Mouse (Mus musculus): ENCODE data around the gene Zdhhc16. TPM values are rescaled to one million over a fixed set of nuclear protein-coding genes. Genes with fewer than 3 reads are reported as not detected.

The Zdhhc16 gene
- 75.4 and 76.1 TPM in 2 replicates for polyA plus RNA-seq (2015; fragmentation: Nextera tagmentation; extraction: Ambion mirVana)

GRCm38 (mm10) chr19:41933179-41934086, at the start of gene Zdhhc16, which contains the start of gene Exosc1:
TSS of gene Zdhhc16 (plus strand) at chr19:41933480.
TSS of gene Exosc1 (minus strand) at chr19:41933423.
- H3K4me2 ChIP-seq = peak within 1 kb of the TSS; percentile 94
- WGBS = 1% methylated on average over 47 of the region's 47 CpGs
- peak; percentile 100 for ATAC-seq (ENCODE audit: low read depth)

DNA sequence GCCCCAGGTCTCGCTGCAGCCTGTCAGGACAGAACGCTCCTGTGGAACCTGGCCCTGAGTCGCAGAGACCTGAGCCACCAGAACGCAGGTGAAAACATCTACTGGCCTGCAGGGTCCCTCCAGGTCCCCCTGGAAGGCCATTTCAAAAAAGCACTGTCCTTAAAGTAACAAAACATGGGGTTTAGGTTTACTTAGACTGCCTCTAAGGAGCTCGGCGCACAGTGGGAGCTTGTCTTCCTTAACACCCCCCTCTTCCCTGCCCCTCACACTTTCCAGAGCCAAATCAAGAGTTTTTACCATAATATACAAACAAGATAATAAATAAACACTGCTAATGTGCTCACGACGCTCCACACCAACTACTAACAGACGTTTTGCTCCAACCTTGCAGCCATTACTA, 49.4 kb upstream of the Zdhhc16 start:
- Histone ChIP-seq H3K9ac (no peak overlapping the region), H3K9me3 (no peaks in the 10 kb centered on the region), H3K4me2 (no peak overlapping the region), H3K36me3 (peaks cover 84% of the 10 kb centered on the region), H3K27me3 (no peaks in the 10 kb centered on the region), H3K27ac (replicated peaks) (no peak overlapping the region), H3K4me1 (replicated peaks) (no peaks in the 10 kb centered on the region), H3K4me3 (no peak overlapping the region)
- WGBS = 92% methylated on average over 9 of the region's 9 CpGs
- ATAC-seq (ENCODE audit: low read depth) = no peak

More at GRCm38 (mm10) chr19:41933179-41934086, at the start of gene Zdhhc16, which contains the start of gene Exosc1:
- Histone ChIP-seq H3K36me3 (peaks cover 33% of the 10 kb centered on the region), H3K9ac (peak within 1 kb of the TSS; percentile 89), H3K9me3 (no peaks in the 10 kb centered on the region), H3K27me3 (no peaks in the 10 kb centered on the region), H3K4me3 (peak within 1 kb of the TSS; percentile 96), H3K4me1 (replicated peaks) (peaks cover 25% of the 10 kb centered on the region), H3K27ac (replicated peaks) (peak within 1 kb of the TSS; percentile 74)

GRCm38 (mm10) chr19:41888191-41888590, 45.1 kb upstream of the Zdhhc16 start:
- ATAC-seq (ENCODE audit: low read depth) = no peak
- Histone ChIP-seq H3K4me2 (no peak overlapping the region), H3K9ac (no peak overlapping the region), H3K4me1 (replicated peaks) (no peaks in the 10 kb centered on the region), H3K27me3 (no peaks in the 10 kb centered on the region), H3K27ac (replicated peaks) (no peak overlapping the region), H3K9me3 (no peaks in the 10 kb centered on the region), H3K36me3 (peaks cover 85% of the 10 kb centered on the region), H3K4me3 (no peak overlapping the region)

GRCm38 (mm10) chr19:41894959-41895358, 38.3 kb upstream of the Zdhhc16 start:
- 50% methylated on average over 7 of the region's 7 CpGs for WGBS
- ATAC-seq (ENCODE audit: low read depth) = no peak
- H3K9me3 ChIP-seq = no peaks in the 10 kb centered on the region

GRCm38 (mm10) chr19:41895460-41896318, 37.6 kb upstream of the Zdhhc16 start, which contains the start of gene Rrp12:
TSS of gene Rrp12 (minus strand) at chr19:41896173.
- Histone ChIP-seq H3K9me3 (no peaks in the 10 kb centered on the region), H3K27ac (replicated peaks) (0 out of 2 replicates have a peak within 1 kb of the TSS, but pooled peaks have one; percentile 1), H3K4me2 (peak within 1 kb of the TSS; percentile 94), H3K4me3 (peak within 1 kb of the TSS; percentile 62), H3K36me3 (peaks cover 13% of the 10 kb centered on the region; the same call in 1 of the 2 replicates), H3K27me3 (no peaks in the 10 kb centered on the region), H3K9ac (peak within 1 kb of the TSS; percentile 73), H3K4me1 (replicated peaks) (peaks cover 19% of the 10 kb centered on the region)
- 1% methylated on average over 46 of the region's 46 CpGs for WGBS
- peak; percentile 93 for ATAC-seq (ENCODE audit: low read depth)

More at GRCm38 (mm10) chr19:41894959-41895358, 38.3 kb upstream of the Zdhhc16 start:
- H3K4me1 ChIP-seq (replicated peaks) = peaks cover 19% of the 10 kb centered on the region
- H3K27ac ChIP-seq (replicated peaks) = no peak overlapping the region
- peak overlapping the region; percentile 73 for H3K9ac ChIP-seq
- H3K36me3 ChIP-seq = peaks cover 19% of the 10 kb centered on the region
- H3K4me3 ChIP-seq = peak overlapping the region; percentile 62
- no peaks in the 10 kb centered on the region for H3K27me3 ChIP-seq
- peak overlapping the region; percentile 94 for H3K4me2 ChIP-seq

- ATAC-seq (ENCODE audit: low read depth) = peak; percentile 41; the same call in 1 of the 2 replicates
- Histone ChIP-seq H3K36me3 (peaks cover 7% of the 10 kb centered on the region; the same call in 1 of the 2 replicates), H3K27ac (replicated peaks) (no peak overlapping the region), H3K4me2 (peak overlapping the region; percentile 94), H3K27me3 (no peaks in the 10 kb centered on the region), H3K4me3 (peak overlapping the region; percentile 62), H3K4me1 (replicated peaks) (peaks cover 19% of the 10 kb centered on the region), H3K9me3 (no peaks in the 10 kb centered on the region), H3K9ac (peak overlapping the region; percentile 73)
- 19% methylated on average over 18 of the region's 18 CpGs for WGBS
Measured at GRCm38 (mm10) chr19:41896319-41896711, 37.0 kb upstream of the Zdhhc16 start.

DNA sequence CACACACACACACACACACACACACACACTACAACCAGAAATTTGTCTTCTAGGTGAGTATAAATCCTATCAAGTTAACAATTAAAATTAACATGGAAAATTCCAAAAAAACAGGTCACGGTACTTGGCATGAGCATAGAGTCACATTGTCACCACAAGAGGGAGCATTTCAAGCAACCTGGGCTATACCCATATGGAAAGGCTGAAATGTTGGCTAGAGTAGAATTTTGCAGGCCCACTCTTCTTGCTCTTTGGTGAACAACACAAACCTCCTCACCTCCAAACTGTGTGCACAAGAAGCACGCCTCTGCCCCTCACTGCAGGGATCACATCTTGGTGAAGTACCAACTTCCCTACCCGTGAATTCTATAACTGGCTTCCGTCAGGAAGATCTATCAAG, 34.4 kb upstream of the Zdhhc16 start:
- 52% methylated on average over 4 of the region's 4 CpGs for WGBS
- H3K27me3 ChIP-seq = no peaks in the 10 kb centered on the region
- no peaks in the 10 kb centered on the region for H3K9me3 ChIP-seq
- no peak overlapping the region for H3K27ac ChIP-seq (replicated peaks)
- H3K36me3 ChIP-seq = no peaks in the 10 kb centered on the region
- H3K4me1 ChIP-seq (replicated peaks) = peaks cover 19% of the 10 kb centered on the region
- H3K9ac ChIP-seq = no peak overlapping the region
- no peak overlapping the region for H3K4me2 ChIP-seq
- ATAC-seq (ENCODE audit: low read depth) = no peak
- no peak overlapping the region for H3K4me3 ChIP-seq

DNA sequence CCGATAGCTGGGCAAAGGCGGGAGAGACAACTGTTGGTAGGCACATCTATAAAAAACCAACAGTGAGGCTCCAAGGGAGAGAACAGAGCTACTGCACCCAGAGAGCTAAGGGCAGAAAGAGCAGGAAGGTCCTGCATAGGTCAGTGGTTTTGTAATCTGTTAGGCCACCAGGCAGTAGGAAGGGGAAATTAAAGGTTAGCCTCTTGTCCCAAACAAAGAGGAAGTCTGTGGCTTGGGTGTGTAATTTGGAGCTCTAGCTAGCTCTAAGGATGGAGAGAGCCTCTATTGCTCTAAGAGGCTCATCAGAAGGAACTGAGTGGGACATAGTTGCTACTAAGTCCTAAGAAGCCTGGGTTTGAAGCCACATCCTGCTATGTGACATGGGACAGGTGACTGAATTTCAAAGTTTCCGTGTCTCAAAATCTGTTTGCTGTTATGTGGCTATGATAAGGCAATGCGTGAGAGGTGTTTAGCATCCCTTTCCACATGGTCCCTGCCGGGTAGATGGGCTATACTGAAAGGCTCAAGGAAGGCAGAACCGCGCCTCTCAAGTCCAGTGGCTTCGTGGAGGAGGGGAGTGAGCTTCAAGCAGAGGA, 32.7 kb upstream of the Zdhhc16 start:
- no peaks in the 10 kb centered on the region for H3K36me3 ChIP-seq
- ATAC-seq (ENCODE audit: low read depth) = no peak
- H3K4me3 ChIP-seq = no peak overlapping the region
- WGBS = 85% methylated on average over 8 of the region's 8 CpGs
- no peaks in the 10 kb centered on the region for H3K27me3 ChIP-seq
- H3K4me1 ChIP-seq (replicated peaks) = peaks cover 7% of the 10 kb centered on the region
- no peaks in the 10 kb centered on the region for H3K9me3 ChIP-seq
- H3K27ac ChIP-seq (replicated peaks) = no peak overlapping the region
- H3K4me2 ChIP-seq = no peak overlapping the region
- no peak overlapping the region for H3K9ac ChIP-seq

- H3K4me1 ChIP-seq (replicated peaks) = peaks cover 2% of the 10 kb centered on the region
- H3K9ac ChIP-seq = 0 out of 2 replicates have a peak overlapping the region, but pooled peaks have one; percentile 43
- 49% methylated on average over 2 of the region's 2 CpGs for WGBS
- H3K27me3 ChIP-seq = no peaks in the 10 kb centered on the region
- H3K36me3 ChIP-seq = no peaks in the 10 kb centered on the region
- no peak overlapping the region for H3K27ac ChIP-seq (replicated peaks)
- H3K4me3 ChIP-seq = no peak overlapping the region
- H3K9me3 ChIP-seq = no peaks in the 10 kb centered on the region
- ATAC-seq (ENCODE audit: low read depth) = no peak
- no peak overlapping the region for H3K4me2 ChIP-seq
Measured at GRCm38 (mm10) chr19:41901696-41902095, 31.6 kb upstream of the Zdhhc16 start.

DNA sequence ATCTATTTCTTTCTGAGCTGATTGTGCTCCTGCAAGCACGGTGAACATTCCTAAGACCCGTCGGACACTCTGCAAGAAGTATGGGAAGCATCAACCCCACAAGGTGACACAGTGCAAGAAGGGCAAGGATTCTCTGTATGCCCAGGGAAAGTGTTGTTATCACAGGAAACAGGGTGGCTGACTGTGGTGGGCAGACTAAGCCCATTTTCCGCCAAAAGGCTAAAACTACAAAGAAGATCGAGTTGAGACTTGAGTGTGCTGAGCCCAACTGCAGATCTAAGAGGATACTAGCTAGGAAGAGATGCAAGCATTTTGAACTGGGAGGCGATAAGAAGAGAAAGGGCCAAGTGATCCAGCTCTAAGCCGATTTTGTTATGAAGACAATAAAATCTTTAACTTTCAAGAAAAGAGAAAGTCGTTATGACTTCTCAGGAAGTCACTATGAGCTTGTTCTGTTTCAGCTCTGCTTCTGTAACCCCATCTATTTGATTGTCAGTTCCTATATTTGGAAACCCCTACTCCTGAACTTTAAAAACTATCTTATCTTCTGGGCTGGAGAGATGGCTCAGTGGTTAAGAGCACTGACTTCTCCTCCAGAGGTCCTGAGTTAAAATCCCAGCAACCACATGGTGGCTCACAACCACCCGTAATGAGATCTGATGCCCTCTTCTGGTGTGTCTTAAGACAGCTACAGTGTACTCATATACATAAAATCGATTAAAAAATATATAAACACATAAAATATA, 30.3 kb upstream of the Zdhhc16 start:
- no peak overlapping the region for H3K27ac ChIP-seq (replicated peaks)
- no peaks in the 10 kb centered on the region for H3K9me3 ChIP-seq
- WGBS = 90% methylated on average over 10 of the region's 10 CpGs
- no peaks in the 10 kb centered on the region for H3K36me3 ChIP-seq
- H3K4me3 ChIP-seq = no peak overlapping the region
- H3K9ac ChIP-seq = no peak overlapping the region
- H3K27me3 ChIP-seq = no peaks in the 10 kb centered on the region
- H3K4me1 ChIP-seq (replicated peaks) = 0 out of 2 replicates have a peak, but pooled peaks cover 6% of the 10 kb centered on the region
- no peak for ATAC-seq (ENCODE audit: low read depth)
- no peak overlapping the region for H3K4me2 ChIP-seq

DNA sequence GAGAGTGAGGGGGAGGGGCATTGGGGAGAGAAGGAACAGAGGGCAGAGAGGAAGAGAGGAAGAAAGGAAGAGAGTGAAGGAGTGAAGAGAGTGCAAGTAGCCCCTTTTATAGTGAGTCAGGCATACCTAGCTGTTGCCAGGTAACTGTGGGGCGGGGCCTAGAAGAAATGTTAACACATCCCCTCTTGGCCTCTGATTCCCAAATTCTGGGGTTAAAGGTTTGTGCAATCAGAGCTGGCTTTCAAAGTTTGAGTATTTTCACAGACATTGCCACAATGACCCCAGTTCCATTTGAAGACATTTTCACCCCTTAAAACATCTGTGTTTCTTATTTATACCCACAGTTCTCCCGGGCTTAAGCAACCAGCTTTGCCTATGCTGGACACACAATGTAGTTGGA, 28.0 kb upstream of the Zdhhc16 start:
- Histone ChIP-seq H3K9me3 (no peaks in the 10 kb centered on the region), H3K27me3 (no peaks in the 10 kb centered on the region), H3K4me1 (replicated peaks) (0 out of 2 replicates have a peak, but pooled peaks cover 6% of the 10 kb centered on the region), H3K9ac (no peak overlapping the region), H3K4me3 (no peak overlapping the region), H3K4me2 (no peak overlapping the region), H3K27ac (replicated peaks) (no peak overlapping the region), H3K36me3 (no peaks in the 10 kb centered on the region)
- WGBS = 89% methylated on average over 2 of the region's 2 CpGs
- no peak for ATAC-seq (ENCODE audit: low read depth)

Data from neural tube, embryonic 13.5 days (tissue).